Mouse (Mus musculus) brain, embryonic 14.5 days (tissue): Measurements from ENCODE around the gene Vmn1r94. TPM values are rescaled to one million over a fixed set of nuclear protein-coding genes. Genes with fewer than 3 reads are reported as not detected.
"Not testable (repeated sequence)": the region's sequence is repeated elsewhere in the genome, so short reads cannot be mapped to it uniquely, and the experiment has no call there.

Experiments used
- DNase-seq: peaks from one replicate; pipeline ENCODE4 v3.0.0-alpha.2; 2011; ENCODE audit warnings: low read depth
- polyA plus RNA-seq: library from polyadenylated mRNA; depleted of rRNA; stranded (reverse); fragments of >200 nt; gene quantifications from 2 replicates; pipeline ENCODE4 v1.2.3, GENCODE M21; 2012; rRNA removed

Vmn1r94 gene
- not detected in 2 replicates for polyA plus RNA-seq

DNA sequence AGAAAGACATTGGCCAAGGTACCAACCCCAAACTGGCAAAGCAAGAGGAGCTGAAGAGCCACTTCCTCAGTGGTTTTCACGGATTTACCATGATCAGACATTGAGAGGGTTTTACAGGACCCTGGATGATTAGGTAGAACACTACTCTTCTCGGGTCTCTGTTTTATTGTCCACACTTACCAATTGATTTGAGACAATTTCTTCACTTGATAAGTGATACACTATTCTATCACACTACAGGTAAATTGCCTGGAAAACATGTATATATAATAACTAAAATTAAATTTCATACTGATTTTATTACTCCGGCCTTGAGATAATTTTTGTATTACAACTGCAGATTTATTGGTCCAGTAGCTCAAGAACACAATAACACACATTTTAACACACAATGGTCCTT is at the start of gene Vmn1r94:
Gene Vmn1r94, minus strand, starts transcription at position 101 of the 400 bp plus-strand sequence.
- DNase-seq: not testable (repeated sequence)

DNA sequence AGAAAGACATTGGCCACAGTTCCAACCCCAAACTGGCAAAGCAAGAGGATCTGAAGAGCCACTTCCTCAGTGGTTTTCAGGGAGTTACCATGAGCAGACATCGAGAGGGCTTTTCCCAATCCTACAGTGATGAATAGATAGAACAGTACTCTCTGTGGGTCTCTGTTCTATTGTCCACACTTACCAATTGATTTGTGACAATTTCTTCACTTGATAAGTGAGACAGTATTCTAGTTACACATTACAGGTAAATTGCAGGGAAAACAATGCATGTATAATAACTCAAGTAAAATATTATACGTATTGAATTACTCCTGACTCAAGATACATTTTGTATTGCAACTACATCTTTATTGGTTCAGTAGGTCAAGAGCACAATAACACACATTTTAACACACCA is 37.3 kb upstream of the Vmn1r94 start, which contains the start of gene Gm6164:
Gene Gm6164, minus strand, starts transcription at position 101 of the 400 bp plus-strand sequence.
- not testable (repeated sequence) for DNase-seq

DNA sequence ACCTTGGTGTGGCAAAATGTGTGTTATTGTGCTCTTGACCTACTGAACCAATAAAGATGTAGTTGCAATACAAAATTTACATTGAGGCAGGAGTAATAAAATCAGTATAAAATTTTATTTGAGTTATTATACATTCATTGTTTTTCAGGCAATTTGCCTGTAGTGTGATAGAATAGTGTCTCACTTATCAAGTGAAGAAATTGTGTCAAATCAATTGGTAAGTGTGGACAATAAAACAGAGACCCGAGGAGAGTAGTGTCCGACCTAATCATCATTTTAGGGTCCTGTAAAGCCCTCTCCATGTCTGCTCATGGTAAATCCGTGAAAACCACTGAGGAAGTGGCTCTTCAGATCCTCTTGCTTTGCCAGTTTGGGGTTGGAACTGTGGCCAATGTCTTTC is 25.2 kb upstream of the Vmn1r94 start, which contains the start of gene Vmn1r95:
Gene Vmn1r95, plus strand, starts transcription at position 301 of the 400 bp plus-strand sequence.
- DNase-seq: not testable (repeated sequence)

DNA sequence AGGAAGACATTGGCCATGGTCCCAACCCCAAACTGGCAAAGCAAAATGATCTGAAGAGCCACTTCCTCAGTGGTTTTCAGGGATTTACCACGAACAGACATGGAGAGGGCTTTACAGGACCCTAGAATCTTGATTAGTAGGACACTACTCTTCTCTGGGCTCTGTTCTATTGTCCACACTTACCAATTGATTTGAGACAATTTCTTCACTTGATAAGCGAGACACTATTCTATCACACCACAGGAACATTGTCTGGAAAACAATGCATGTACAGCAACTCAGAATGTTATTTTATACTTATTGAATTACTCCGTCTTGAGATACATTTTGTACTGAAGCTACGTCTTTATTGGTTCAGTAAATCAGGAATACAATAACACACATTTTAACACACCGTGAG is 29.2 kb downstream of the Vmn1r94 start, which contains the start of gene Vmn1r93:
Gene Vmn1r93, minus strand, starts transcription at position 101 of the 400 bp plus-strand sequence.
- DNase-seq: not testable (repeated sequence)

DNA sequence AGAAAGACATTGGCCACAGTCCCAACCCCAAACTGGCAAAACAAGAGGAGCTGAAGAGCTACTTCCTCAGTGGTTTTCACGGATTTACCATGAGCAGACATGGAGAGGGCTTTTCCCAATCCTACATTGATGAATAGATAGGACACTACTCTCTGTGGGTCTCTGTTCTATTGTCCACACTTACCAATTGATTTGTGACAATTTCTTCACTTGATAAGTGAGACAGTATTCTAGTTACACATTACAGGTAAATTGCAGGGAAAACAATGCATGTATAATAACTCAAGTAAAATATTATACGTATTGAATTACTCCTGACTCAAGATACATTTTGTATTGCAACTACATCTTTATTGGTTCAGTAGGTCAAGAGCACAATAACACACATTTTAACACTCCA is 45.7 kb downstream of the Vmn1r94 start, which contains the start of gene Gm16442:
Gene Gm16442, minus strand, starts transcription at position 101 of the 400 bp plus-strand sequence.
- DNase-seq: not testable (repeated sequence)

Other genes with a start within 250 kb of the Vmn1r94 start
- gene Pvr, start 247.2 kb downstream of the Vmn1r94 start, polyA plus RNA-seq: 8.1 and 11.9 TPM in 2 replicates
- not detected in 2 replicates for gene Igsf23, start 217.6 kb downstream of the Vmn1r94 start, polyA plus RNA-seq
- not detected in 2 replicates for gene Ceacam20, start 203.0 kb downstream of the Vmn1r94 start, polyA plus RNA-seq
- gene Nlrp9b, start 176.9 kb downstream of the Vmn1r94 start, polyA plus RNA-seq: not detected in 2 replicates
- gene Vmn1r91, start 68.7 kb downstream of the Vmn1r94 start, polyA plus RNA-seq: not detected in 2 replicates
- gene Gm16442, start 45.8 kb downstream of the Vmn1r94 start, polyA plus RNA-seq: not detected in 2 replicates
- not detected in 2 replicates for gene Vmn1r93, start 29.3 kb downstream of the Vmn1r94 start, polyA plus RNA-seq
- not detected in 2 replicates for gene Vmn1r95, start 25.3 kb upstream of the Vmn1r94 start, polyA plus RNA-seq
- gene Gm6164, start 37.2 kb upstream of the Vmn1r94 start, polyA plus RNA-seq: not detected in 2 replicates
- not detected in 2 replicates for gene Gm4498, start 65.5 kb upstream of the Vmn1r94 start, polyA plus RNA-seq
- gene Gm5890, start 94.5 kb upstream of the Vmn1r94 start, polyA plus RNA-seq: not detected in 2 replicates
- not detected in 2 replicates for gene Gm4133, start 165.7 kb upstream of the Vmn1r94 start, polyA plus RNA-seq
- gene Gm5728, start 207.0 kb upstream of the Vmn1r94 start, polyA plus RNA-seq: not detected in 2 replicates
- not detected in 2 replicates for gene Vmn1r100, start 249.6 kb upstream of the Vmn1r94 start, polyA plus RNA-seq